Mouse (Mus musculus) forebrain, embryonic 16.5 days (tissue): ENCODE measurements at regions not wholly inside any gene's neighbourhood (a gene's known extent, or its start where the extent isn't known, plus 50 kb on each side); places are given as distances from the start of the nearest gene placed in this dataset.

Experiments used
- ATAC-seq: fragments of 200-750 bp; cut with Nextera tagmentation; 2 replicates; pipeline ENCODE4 v1.8.0; 2017; ENCODE audit warnings: mild to moderate bottlenecking, moderate library complexity
- H3K27ac ChIP-seq: fragments of 300-500 bp; sonication (generic); 2 replicates; pipeline ENCODE4 v1.5.1; 2014; ENCODE audit warnings: low read length, control low read depth
- H3K27me3 ChIP-seq: fragments of 300-500 bp; sonication (generic); replicated peaks from 2 replicates; pipeline ENCODE4 v1.6.1; 2014; ENCODE audit warnings: low read length; ENCODE audit not compliant: control insufficient read depth, insufficient read depth
- H3K36me3 ChIP-seq: fragments of 300-500 bp; sonication (generic); 2 replicates; pipeline ENCODE4 v1.6.1; 2014; ENCODE audit not compliant: control insufficient read depth, insufficient read depth
- H3K4me1 ChIP-seq: fragments of 300-500 bp; sonication (generic); replicated peaks from 2 replicates; pipeline ENCODE4 v1.6.1; 2014; ENCODE audit warnings: low read length; ENCODE audit not compliant: control insufficient read depth, insufficient read depth
- H3K4me2 ChIP-seq: fragments of 300-500 bp; sonication (generic); 2 replicates; pipeline ENCODE4 v1.6.1; 2014; ENCODE audit warnings: mild to moderate bottlenecking, low read length, control low read depth
- H3K4me3 ChIP-seq: fragments of 300-500 bp; sonication (generic); replicated peaks from 2 replicates; pipeline ENCODE4 v1.5.1; 2014; ENCODE audit warnings: mild to moderate bottlenecking, low read length, control low read depth
- H3K9ac ChIP-seq: fragments of 300-500 bp; sonication (generic); replicated peaks from 2 replicates; pipeline ENCODE4 v1.6.1; 2014; ENCODE audit warnings: low read depth, low read length, control low read depth
- H3K9me3 ChIP-seq: fragments of 300-500 bp; sonication (generic); 2 replicates; pipeline ENCODE4 v1.6.1; 2016; ENCODE audit warnings: low read length; ENCODE audit not compliant: control insufficient read depth
- WGBS: fragments of 180-500 bp; shearing (Covaris S2); extraction: QIAGEN DNeasy Blood & Tissue Kit; methylation state at CpG from one replicate; pipeline ENCODE4 v1.1.7; 2014; 5-methylcytosine and 5-hydroxymethylcytosine counted together

- ATAC-seq, result no peak
- Histone ChIP-seq H3K4me1 (no peaks in the 10 kb centered on the region), H3K4me2 (no peak overlapping the region), H3K9ac (no peak overlapping the region), H3K9me3 (no peaks in the 10 kb centered on the region), H3K27me3 (no peaks in the 10 kb centered on the region), H3K36me3 (no peaks in the 10 kb centered on the region), H3K4me3 (no peak overlapping the region), H3K27ac (no peak overlapping the region)
- 100% methylated on average over 2 of the region's 2 CpGs for WGBS
These were observed 59.8 kb upstream of the A1bg start for GRCm38 (mm10) chr15:60982576-60982975.
